Mouse (Mus musculus): ENCODE measurements around the gene Vmn1r94.
"Not testable (repeated sequence)": the region's sequence is repeated elsewhere in the genome, so short reads cannot be mapped to it uniquely, and the experiment has no call there.

The Vmn1r94 gene
- long read RNA-seq, experiment 1, result 0 reads
- long read RNA-seq, experiment 2, result 0 reads

- intact Hi-C loops (cut with DNase I), result not testable (repeated sequence)
These were observed at the start of gene Vmn1r94 for GRCm38 (mm10) chr7:20168277-20168676. Gene Vmn1r94 (minus strand): TSS chr7:20168377.

GRCm38 (mm10) chr7:20205507-20205906, 37.3 kb upstream of the Vmn1r94 start, which contains the start of gene Gm6164:
Gene Gm6164 (minus strand): TSS chr7:20205607.
- intact Hi-C loops (cut with DNase I), result not testable (repeated sequence)

- intact Hi-C loops (cut with DNase I), result not testable (repeated sequence)
These were observed 25.2 kb upstream of the Vmn1r94 start, which contains the start of gene Vmn1r95 for GRCm38 (mm10) chr7:20193410-20193809. Gene Vmn1r95 (plus strand): TSS chr7:20193710.

GRCm38 (mm10) chr7:20138988-20139387, 29.2 kb downstream of the Vmn1r94 start, which contains the start of gene Vmn1r93:
Gene Vmn1r93 (minus strand): TSS chr7:20139088.
- intact Hi-C loops (cut with DNase I), result not testable (repeated sequence)

GRCm38 (mm10) chr7:20122479-20122878, 45.7 kb downstream of the Vmn1r94 start, which contains the start of gene Gm16442:
Gene Gm16442 (minus strand): TSS chr7:20122579.
- intact Hi-C loops (cut with DNase I), result not testable (repeated sequence)
